Mouse (Mus musculus): ENCODE data around the gene Wasf3.
"Not testable (repeated sequence)": the region's sequence is repeated elsewhere in the genome, so short reads cannot be mapped to it uniquely, and the experiment has no call there.

DNA sequence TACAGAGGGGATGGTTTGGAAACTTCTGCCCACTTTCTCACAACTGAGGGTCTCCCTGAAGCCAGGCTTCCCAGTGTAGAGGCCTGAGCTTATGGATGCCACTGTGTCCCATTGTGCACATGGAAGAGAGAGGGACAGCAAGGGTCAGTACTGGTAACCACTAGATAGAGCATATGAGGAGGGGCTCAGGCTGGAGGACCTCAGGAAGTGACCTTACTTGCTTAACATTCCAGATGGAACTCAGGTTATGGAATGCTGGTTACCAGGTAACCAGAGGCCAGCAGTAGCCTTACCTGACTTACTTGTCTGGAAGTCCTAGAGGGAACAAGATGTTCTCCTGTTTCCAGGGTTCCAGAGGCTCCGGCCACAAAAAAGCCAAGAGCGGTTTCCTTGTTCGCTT lies 96.9 kb downstream of the Wasf3 start, which contains the start of gene Gm6408:
- not testable (repeated sequence) for TF ChIP-seq CTCF (IDR thresholded peaks at IDR 0.05; ENCODE audit: control insufficient read depth, insufficient read depth, insufficient replicate concordance, low read depth, low read length); POLR2A (IDR thresholded peaks at IDR 0.05; ENCODE audit: control insufficient read depth, low read depth, low read length)
